Mouse (Mus musculus): ENCODE results near the gene Zfp951.
"Not testable (repeated sequence)": the region's sequence is repeated elsewhere in the genome, so short reads cannot be mapped to it uniquely, and the experiment has no call there.

Zfp951 gene

DNA sequence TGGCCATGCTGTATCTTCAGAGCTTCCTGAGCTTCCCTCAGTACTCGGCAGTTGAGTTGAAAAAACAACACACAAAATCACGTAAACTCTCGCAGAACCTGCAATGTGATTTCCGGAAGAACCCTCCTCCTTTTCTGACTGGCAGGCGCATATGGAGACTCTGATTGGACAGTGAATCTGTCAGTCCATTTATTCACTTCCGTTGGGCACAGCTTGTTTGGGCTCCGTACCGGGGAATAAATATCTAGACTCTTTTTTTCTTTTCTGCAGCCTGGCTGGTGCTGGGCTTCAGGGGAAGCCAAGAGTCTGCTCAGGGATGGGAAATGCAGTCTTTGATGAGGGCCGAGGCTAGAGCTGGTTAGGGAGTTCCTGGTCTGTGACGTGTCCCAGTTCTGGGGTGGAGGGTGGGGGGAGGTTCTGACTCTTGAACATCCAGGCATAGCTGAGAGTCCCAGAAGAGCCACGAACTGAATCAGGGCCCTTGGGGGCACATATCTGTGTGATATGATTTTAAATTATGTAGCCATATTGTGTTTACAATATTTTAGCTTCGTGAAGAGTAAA, at the start of gene Zfp951:
Zfp951 (minus strand) TSS at position 109 of the 564 bp plus-strand sequence.
- in situ Hi-C loops (cut with MboI; ENCODE audit: low sequenced_read_pairs): not testable (repeated sequence)

GRCm38 (mm10) chr5:104906556-104906955, 46.7 kb upstream of the Zfp951 start:
- in situ Hi-C loops (cut with MboI; ENCODE audit: low sequenced_read_pairs): not testable (repeated sequence)

DNA sequence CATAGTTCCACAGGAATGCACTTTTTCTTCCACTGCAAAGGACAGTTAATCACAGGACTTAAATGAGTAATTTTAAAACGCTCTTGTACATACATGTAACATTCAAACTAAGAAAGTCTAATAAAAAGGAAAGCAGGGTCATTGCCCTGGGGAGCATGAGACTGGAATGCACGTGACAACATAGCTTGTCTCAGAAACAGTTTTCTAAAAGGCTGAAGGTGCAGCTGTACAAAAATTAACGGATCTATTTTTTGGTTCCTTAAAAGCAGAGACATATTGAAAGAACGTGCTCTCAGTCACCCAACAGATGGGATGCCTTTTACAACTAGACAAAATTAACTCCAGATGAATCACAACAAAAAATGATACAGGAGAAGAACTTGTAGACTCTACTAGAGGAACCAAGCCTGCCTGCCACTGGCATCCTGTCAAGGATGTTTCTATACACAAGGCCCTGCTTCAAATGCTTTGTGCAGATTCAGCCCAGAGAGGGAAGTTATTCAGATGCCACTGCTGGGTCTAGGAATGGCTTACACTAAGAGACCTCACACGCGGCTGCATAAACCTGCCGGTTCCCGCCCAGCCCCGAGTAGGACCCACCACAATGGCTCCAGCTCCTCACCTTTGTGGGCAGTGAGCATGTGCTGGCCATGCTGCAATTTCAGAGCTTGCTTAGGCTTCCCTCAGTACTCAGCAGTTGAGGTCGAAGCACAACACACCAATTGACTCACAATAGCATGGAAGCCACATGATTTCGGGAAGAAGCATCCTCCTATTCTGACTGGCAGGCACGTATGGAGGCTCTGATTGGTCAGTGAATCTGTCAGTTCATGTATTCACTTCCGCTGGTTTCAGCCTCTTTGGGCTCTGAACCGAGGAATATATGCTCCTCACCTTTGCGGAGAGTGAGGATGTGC, 567 bp downstream of the Zfp951 start:
- in situ Hi-C loops (cut with MboI; ENCODE audit: low sequenced_read_pairs): not testable (repeated sequence)

GRCm38 (mm10) chr5:104854546-104854945, 5.3 kb downstream of the Zfp951 start:
- in situ Hi-C loops (cut with MboI; ENCODE audit: low sequenced_read_pairs): not testable (repeated sequence)

GRCm38 (mm10) chr5:104833330-104833729, 26.5 kb downstream of the Zfp951 start:
- in situ Hi-C loops (cut with MboI; ENCODE audit: low sequenced_read_pairs): no loop called here

GRCm38 (mm10) chr5:104829611-104830010, 30.3 kb downstream of the Zfp951 start:
- in situ Hi-C loops (cut with MboI; ENCODE audit: low sequenced_read_pairs): no loop called here

DNA sequence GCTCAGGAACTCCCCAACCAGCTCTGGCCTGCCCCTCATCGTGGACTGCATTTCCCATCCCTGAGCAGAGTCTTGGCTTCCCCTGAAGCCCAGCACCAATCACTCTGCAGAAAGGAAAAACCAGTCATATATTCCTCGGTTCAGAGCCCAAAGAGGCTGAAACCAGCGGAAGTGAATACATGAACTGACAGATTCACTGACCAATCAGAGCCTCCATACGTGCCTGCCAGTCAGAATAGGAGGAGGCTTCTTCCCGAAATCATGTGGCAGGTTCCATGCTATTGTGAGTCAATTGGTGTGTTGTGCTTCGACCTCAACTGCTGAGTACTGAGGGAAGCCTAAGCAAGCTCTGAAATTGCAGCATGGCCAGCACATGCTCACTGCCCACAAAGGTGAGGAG, 89.7 kb downstream of the Zfp951 start:
- in situ Hi-C loops (cut with MboI; ENCODE audit: low sequenced_read_pairs): not testable (repeated sequence)
